Mouse (Mus musculus): ENCODE measurements around the gene Myh3.

The Myh3 gene

GRCm38 (mm10) chr11:67143065-67143464 is 65.0 kb downstream of the Myh3 start:
- DNase-seq (ENCODE audit: low read depth in 2 of 2, low spot score in 2 of 2), result no peak

GRCm38 (mm10) chr11:67143863-67144498 is 65.9 kb downstream of the Myh3 start:
- DNase-seq (ENCODE audit: low read depth in 2 of 2, low spot score in 2 of 2), result no peak

GRCm38 (mm10) chr11:67144559-67145265 is 66.6 kb downstream of the Myh3 start:
- DNase-seq (ENCODE audit: low read depth in 2 of 2, low spot score in 2 of 2), result no peak

GRCm38 (mm10) chr11:67145482-67146408 is 67.6 kb downstream of the Myh3 start:
- no peak for DNase-seq (ENCODE audit: low read depth in 2 of 2, low spot score in 2 of 2)

GRCm38 (mm10) chr11:67146409-67147282 is 68.5 kb downstream of the Myh3 start:
- DNase-seq (ENCODE audit: low read depth in 2 of 2, low spot score in 2 of 2), result no peak

- no peak for DNase-seq (ENCODE audit: low read depth in 2 of 2, low spot score in 2 of 2)
These were observed 69.3 kb downstream of the Myh3 start for GRCm38 (mm10) chr11:67147283-67147921.

- no peak for DNase-seq (ENCODE audit: low read depth in 2 of 2, low spot score in 2 of 2)
These were observed 70.3 kb downstream of the Myh3 start for GRCm38 (mm10) chr11:67148286-67149012.

GRCm38 (mm10) chr11:67150237-67150636 is 72.1 kb downstream of the Myh3 start:
- DNase-seq (ENCODE audit: low read depth in 2 of 2, low spot score in 2 of 2), result no peak

- DNase-seq (ENCODE audit: low read depth in 2 of 2, low spot score in 2 of 2), result no peak
These were observed 73.1 kb downstream of the Myh3 start for GRCm38 (mm10) chr11:67151159-67151558.
